Mouse (Mus musculus): Measurements from ENCODE around the gene Gm9833. TPM values are rescaled to one million over a fixed set of nuclear protein-coding genes. Genes with fewer than 3 reads are reported as not detected.

Gm9833 gene
- total and polyA plus RNA-seq, 3 experiments, result not detected

- dilution Hi-C loops (cut with MboI; ENCODE audit: extremely low pct_ligation_motif_present, extremely low pct_unique_long_range_greater_than_20kb, low sequenced_read_pairs) (no loop called here), in situ Hi-C loops (cut with MboI; ENCODE audit: low pct_ligation_motif_present, low pct_unique_long_range_greater_than_20kb, low sequenced_read_pairs) (no loop called here)
- no peaks in the 10 kb centered on the region for H3K79me2 ChIP-seq (replicated peaks; ENCODE audit: control insufficient read depth, extremely low read depth, insufficient read depth, poor library complexity, severe bottlenecking)
- no peaks in the 10 kb centered on the region for H3K4me1 ChIP-seq (ENCODE audit: control insufficient read depth in 1 of 2, insufficient read depth in 2 of 2)
- H3K4me2 ChIP-seq (ENCODE audit: insufficient read depth, low read depth, poor library complexity, severe bottlenecking), result no peak overlapping the region
- H3K27ac ChIP-seq (ENCODE audit: insufficient read depth, low read depth), result no peak overlapping the region
- no peak overlapping the region for H3K9ac ChIP-seq (ENCODE audit: insufficient read depth, low read depth)
- DNase-seq (ENCODE audit: extremely low read depth), result no peak
- H3K4me3 ChIP-seq (replicated peaks in 1 of 3; ENCODE audit: low read depth in 2 of 3, low read length in 2 of 3, poor library complexity in 1 of 3), result no peak overlapping the region
- no peak for TF ChIP-seq MAZ (IDR thresholded peaks at IDR 0.05; ENCODE audit: low read depth, low read length)
- no peak for TF ChIP-seq MEF2A (IDR thresholded peaks at IDR 0.05; ENCODE audit: borderline replicate concordance, low read depth, low read length)
- no peak for TF ChIP-seq MAX (IDR thresholded peaks at IDR 0.05; ENCODE audit: low read length)
- no peak for TF ChIP-seq CTCF (conservative IDR thresholded peaks at IDR 0.05 in 1 of 2, IDR thresholded peaks at IDR 0.05 in 1 of 2; ENCODE audit: low read depth in 2 of 2, low read length in 2 of 2)
- no peak for TF ChIP-seq ELF1 (IDR thresholded peaks at IDR 0.05; ENCODE audit: low read depth, low read length)
- TF ChIP-seq USF2 (conservative IDR thresholded peaks at IDR 0.05; ENCODE audit: low read depth, low read length), result no peak
- no peak for TF ChIP-seq E2F4 (IDR thresholded peaks at IDR 0.05; ENCODE audit: insufficient replicate concordance, low read depth, low read length)
- TF ChIP-seq TCF12 (IDR thresholded peaks at IDR 0.05; ENCODE audit: low read depth, low read length), result no peak
- TF ChIP-seq NELFE (IDR thresholded peaks at IDR 0.05; ENCODE audit: low read depth, low read length), result no peak
- TF ChIP-seq GABPA (IDR thresholded peaks at IDR 0.05; ENCODE audit: insufficient replicate concordance, low read depth, low read length), result no peak
- H3K36me3 ChIP-seq (replicated peaks in 1 of 2; ENCODE audit: control insufficient read depth in 1 of 2, insufficient read depth in 1 of 2, low read length in 1 of 2), result no peaks in the 10 kb centered on the region
- H3K27me3 ChIP-seq (replicated peaks), result no peaks in the 10 kb centered on the region
- H3K9me3 ChIP-seq (replicated peaks; ENCODE audit: low read length), result no peaks in the 10 kb centered on the region
These were observed 35.7 kb downstream of the Gm9833 start for GRCm38 (mm10) chr3:10123615-10124014.

GRCm38 (mm10) chr3:10124071-10124470 is 36.2 kb downstream of the Gm9833 start:
- in situ Hi-C loops (cut with MboI; ENCODE audit: low pct_ligation_motif_present, low pct_unique_long_range_greater_than_20kb, low sequenced_read_pairs) (no loop called here), dilution Hi-C loops (cut with MboI; ENCODE audit: extremely low pct_ligation_motif_present, extremely low pct_unique_long_range_greater_than_20kb, low sequenced_read_pairs) (no loop called here)
- Histone ChIP-seq H3K27ac (ENCODE audit: insufficient read depth, low read depth) (no peak overlapping the region), H3K79me2 (replicated peaks; ENCODE audit: control insufficient read depth, extremely low read depth, insufficient read depth, poor library complexity, severe bottlenecking) (no peaks in the 10 kb centered on the region), H3K4me3 (replicated peaks in 1 of 3; ENCODE audit: low read depth in 2 of 3, low read length in 2 of 3, poor library complexity in 1 of 3) (no peak overlapping the region), H3K9ac (ENCODE audit: insufficient read depth, low read depth) (no peak overlapping the region), H3K4me1 (ENCODE audit: control insufficient read depth in 1 of 2, insufficient read depth in 2 of 2) (no peaks in the 10 kb centered on the region), H3K27me3 (replicated peaks) (no peaks in the 10 kb centered on the region), H3K36me3 (replicated peaks in 1 of 2; ENCODE audit: control insufficient read depth in 1 of 2, insufficient read depth in 1 of 2, low read length in 1 of 2) (no peaks in the 10 kb centered on the region), H3K9me3 (replicated peaks; ENCODE audit: low read length) (no peaks in the 10 kb centered on the region), H3K4me2 (ENCODE audit: insufficient read depth, low read depth, poor library complexity, severe bottlenecking) (no peak overlapping the region)
- TF ChIP-seq RAD21 (IDR thresholded peaks at IDR 0.05; ENCODE audit: low read depth, low read length) (no peak), HCFC1 (IDR thresholded peaks at IDR 0.05; ENCODE audit: low read depth, low read length) (no peak), JUN (IDR thresholded peaks at IDR 0.05; ENCODE audit: insufficient read depth, low read depth, low read length) (no peak), EP300 (IDR thresholded peaks at IDR 0.05; ENCODE audit: low read length) (no peak), USF1 (IDR thresholded peaks at IDR 0.05; ENCODE audit: low read depth, low read length) (no peak), ZNF384 (IDR thresholded peaks at IDR 0.05; ENCODE audit: low read depth, low read length) (no peak), SMC3 (IDR thresholded peaks at IDR 0.05; ENCODE audit: low read depth, low read length) (no peak)
- DNase-seq (ENCODE audit: extremely low read depth), result no peak

All from CH12.LX (cell line).